Mouse (Mus musculus): ENCODE data around the gene Tapt1.

GRCm38 (mm10) chr5:44199109-44199508 is 27.3 kb downstream of the Tapt1 start:
- TF ChIP-seq CTCF (IDR thresholded peaks at IDR 0.05; ENCODE audit: insufficient read depth, low read length): no peak
- no peak for TF ChIP-seq POLR2A (IDR thresholded peaks at IDR 0.05; ENCODE audit: borderline replicate concordance, extremely low read depth, low read depth, low read length)

Measured in lung, adult 2 months (tissue).